Comparison of ENCODE assay signal across 12 mouse cellular contexts in the genomic region with DNA sequence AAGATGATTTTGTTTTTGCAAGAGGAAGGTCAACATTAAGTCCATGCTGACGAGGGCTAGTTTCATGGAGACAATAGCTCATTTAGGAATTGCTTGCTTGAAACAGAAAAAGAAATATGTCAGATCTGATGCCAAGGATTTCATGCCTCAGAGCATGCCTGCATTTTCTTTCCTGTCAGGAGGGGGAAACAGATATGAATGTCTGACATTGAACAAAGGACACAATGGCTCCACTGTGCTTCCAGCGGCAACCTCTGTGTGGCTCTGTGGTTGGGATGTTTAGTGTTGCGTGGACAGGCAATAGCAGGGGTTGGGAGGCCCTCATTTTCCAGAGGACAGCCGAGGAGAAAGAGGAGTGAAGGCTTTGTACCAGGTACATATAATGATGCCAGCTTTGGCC.
DNase-seq lines count a peak whose midpoint lies in the region; ATAC-seq and TF ChIP-seq lines count a peak whose summit lies in the region.
"Had no signal": no experiment of that assay in that cellular context is flagged by ENCODE, and none has a peak within 500 bp of the region (broad histone marks: within the 10 kb centered on the region; RNA-seq: fewer than 3 reads in every experiment).

No protein-coding gene starts in this region.

- no peak for ATAC-seq in heart, embryonic 16.5 days (replicated peaks; ENCODE audit: extremely low read depth, insufficient read depth, low FRiP score)
- no peak for ATAC-seq in liver, postnatal 0 days

- no peaks in the 10 kb centered on the region for H3K36me3 ChIP-seq in heart, embryonic 16.5 days (ENCODE audit: control insufficient read depth, insufficient read depth)
- no peaks in the 10 kb centered on the region for H3K36me3 ChIP-seq in liver, postnatal 0 days (replicated peaks; ENCODE audit: insufficient read depth, low read length)

- no peak overlapping the region for H3K4me2 ChIP-seq in heart, embryonic 16.5 days (ENCODE audit: low read depth, low read length)
- no peak overlapping the region for H3K4me2 ChIP-seq in liver, postnatal 0 days (ENCODE audit: low read depth, low read length)

- no peak overlapping the region for H3K4me3 ChIP-seq in heart, embryonic 16.5 days (ENCODE audit: low read length)
- no peak overlapping the region for H3K4me3 ChIP-seq in liver, postnatal 0 days (ENCODE audit: low read depth, low read length)
- H3K4me3 ChIP-seq: heart, adult 2 months; megakaryocyte, embryonic 14.5 days had no signal

- TF ChIP-seq CTCF in liver, postnatal 0 days (IDR thresholded peaks at IDR 0.05; ENCODE audit: low read depth) = no peak

- peaks cover 4% of the 10 kb centered on the region; the same call in 1 of the 2 replicates for H3K4me1 ChIP-seq in heart, embryonic 16.5 days (ENCODE audit: control insufficient read depth, insufficient read depth, low read length)
- no peaks in the 10 kb centered on the region for H3K4me1 ChIP-seq in liver, postnatal 0 days (ENCODE audit: insufficient read depth)

- DNase-seq in adrenal gland, postnatal 36 days = peak; percentile 1 to 7
- no peak for DNase-seq in adrenal gland, adult 18-20 months (ENCODE audit: low spot score in 2 of 2)
- DNase-seq in heart, adult 11 months = no peak
- peak; percentile 3 for DNase-seq in ovary, postnatal 14 days (ENCODE audit: low spot score)
- DNase-seq in ovary, adult 18-20 months (ENCODE audit: low spot score) = no peak
- peak; percentile 13 for DNase-seq in retina, postnatal 7 days (ENCODE audit: low read depth, low spot score)
- no peak for DNase-seq in liver, postnatal 0 days
- DNase-seq: heart, adult 2 months; kidney, adult 11 months; lung, adult 18-20 months had no signal

- WGBS in heart, embryonic 16.5 days = 42% methylated on average over 4 of the region's 4 CpGs
- 67% methylated on average over 4 of the region's 4 CpGs for WGBS in liver, postnatal 0 days (ENCODE audit: insufficient replicate concordance)

- 0 out of 2 replicates have a peak overlapping the region, but pooled peaks have one; percentile 32 for H3K27ac ChIP-seq in heart, embryonic 16.5 days (ENCODE audit: low read length)
- no peak overlapping the region for H3K27ac ChIP-seq in liver, postnatal 0 days (ENCODE audit: low read depth)
- H3K27ac ChIP-seq: heart, adult 2 months had no signal

- no peaks in the 10 kb centered on the region for H3K27me3 ChIP-seq in heart, embryonic 16.5 days (ENCODE audit: control insufficient read depth, insufficient read depth, low read length)
- H3K27me3 ChIP-seq in liver, postnatal 0 days (ENCODE audit: insufficient read depth, low read length) = no peaks in the 10 kb centered on the region
- H3K27me3 ChIP-seq: megakaryocyte, embryonic 14.5 days had no signal

- no peak overlapping the region for H3K9ac ChIP-seq in heart, embryonic 16.5 days (ENCODE audit: low read length)
- no peak overlapping the region for H3K9ac ChIP-seq in liver, postnatal 0 days (replicated peaks)

- TF ChIP-seq EP300 in liver, postnatal 0 days (IDR thresholded peaks at IDR 0.05; ENCODE audit: low read depth) = no peak

- H3K9me3 ChIP-seq in heart, embryonic 16.5 days (replicated peaks; ENCODE audit: control insufficient read depth, low read length) = no peaks in the 10 kb centered on the region
- H3K9me3 ChIP-seq in liver, postnatal 0 days (ENCODE audit: low read length) = no peaks in the 10 kb centered on the region

Comparison
In these comparisons a context has a peak if more than half of its experiments do, and no peak if none do; other contexts are left out.
1. DNase-seq: peak in adrenal gland, postnatal 36 days (2 of 2), ovary, postnatal 14 days (single experiment) and retina, postnatal 7 days (single experiment); none in adrenal gland, adult 18-20 months (0 of 2), heart, adult 11 months (single experiment), ovary, adult 18-20 months (single experiment) and liver, postnatal 0 days (single experiment).